Mouse (Mus musculus) limb, embryonic 14.5 days (tissue): Measurements from ENCODE around the gene Abcb6. TPM values are rescaled to one million over a fixed set of nuclear protein-coding genes. Genes with fewer than 3 reads are reported as not detected.

Source experiments
- ATAC-seq: fragments of 200-750 bp; cut with Nextera tagmentation; 2 replicates; pipeline ENCODE4 v1.8.0; 2017; ENCODE audit warnings: low read depth, moderate number of reproducible peaks, moderate TSS enrichment; ENCODE audit not compliant: low FRiP score
- DNase-seq: peaks from one replicate; pipeline ENCODE4 v3.0.0-alpha.2; 2015; ENCODE audit warnings: low spot score
- H3K27ac ChIP-seq: fragments of 300-500 bp; sonication (generic); replicated peaks from 2 replicates; pipeline ENCODE4 v1.5.1; 2014; ENCODE audit warnings: low read depth, mild to moderate bottlenecking, low read length, moderate library complexity, mixed read lengths
- H3K27me3 ChIP-seq: fragments of 300-500 bp; sonication (generic); 2 replicates; pipeline ENCODE4 v1.6.1; 2014; ENCODE audit warnings: low read length, mixed read lengths; ENCODE audit not compliant: control insufficient read depth, insufficient read depth
- H3K36me3 ChIP-seq: fragments of 300-500 bp; sonication (generic); 2 replicates; pipeline ENCODE4 v1.6.1; 2014; ENCODE audit warnings: mild to moderate bottlenecking, low read length, moderate library complexity, mixed read lengths; ENCODE audit not compliant: control insufficient read depth, insufficient read depth
- H3K4me1 ChIP-seq: fragments of 300-500 bp; sonication (generic); 2 replicates; pipeline ENCODE4 v1.6.1; 2014; ENCODE audit warnings: antibody characterized with exemption, low read length, mixed read lengths; ENCODE audit not compliant: control insufficient read depth, insufficient read depth
- H3K4me2 ChIP-seq: fragments of 300-500 bp; sonication (generic); replicated peaks from 2 replicates; pipeline ENCODE4 v1.6.1; 2014; ENCODE audit warnings: low read depth, mild to moderate bottlenecking, low read length, moderate library complexity; ENCODE audit not compliant: severe bottlenecking
- H3K4me3 ChIP-seq: fragments of 300-500 bp; sonication (generic); replicated peaks from 2 replicates; pipeline ENCODE4 v1.5.1; 2014; ENCODE audit warnings: low read length
- H3K9ac ChIP-seq: fragments of 300-500 bp; sonication (generic); 2 replicates; pipeline ENCODE4 v1.6.1; 2014; ENCODE audit warnings: mild to moderate bottlenecking, low read depth, low read length, moderate library complexity; ENCODE audit not compliant: severe bottlenecking
- H3K9me3 ChIP-seq: fragments of 300-500 bp; sonication (generic); 2 replicates; pipeline ENCODE4 v1.6.1; 2016; ENCODE audit warnings: low read length; ENCODE audit not compliant: control insufficient read depth
- POLR2A ChIP-seq: fragments of 200-500 bp; IDR thresholded peaks from 2 replicates; pipeline ENCODE4 v1.8.0; 2012; ENCODE audit warnings: inconsistent platforms, mild to moderate bottlenecking, moderate library complexity, borderline replicate concordance; ENCODE audit not compliant: insufficient read depth, insufficient read length; ENCODE audit errors: extremely low read depth
- WGBS: fragments of 180-500 bp; shearing (Covaris S2); extraction: QIAGEN DNeasy Blood & Tissue Kit; methylation state at CpG from one replicate; pipeline ENCODE4 v1.1.7; 2014; 5-methylcytosine and 5-hydroxymethylcytosine counted together
- polyA plus RNA-seq, 2 experiments: library from polyadenylated mRNA; depleted of rRNA in 1 of 2; stranded (reverse) in 1 of 2; unstranded in 1 of 2; fragments of >200 nt; fragmentation: Nextera tagmentation in 1 of 2; extraction: Ambion mirVana in 1 of 2; gene quantifications; 2 replicates each; pipeline versions ENCODE4 v1.2.1 to v1.2.3; 2012 to 2014

Abcb6 gene
- polyA plus RNA-seq, 2 experiments, result 27.3 to 29.7 TPM

GRCm38 (mm10) chr1:75214442-75214841 is 34.2 kb upstream of the Abcb6 start:
- 94% methylated on average over 2 of the region's 2 CpGs for WGBS
- ATAC-seq, result no peak

GRCm38 (mm10) chr1:75213096-75213495 is 32.9 kb upstream of the Abcb6 start:
- peaks cover 37% of the 10 kb centered on the region for H3K36me3 ChIP-seq
- DNase-seq (no peak), ATAC-seq (no peak)
- no peak overlapping the region for H3K4me2 ChIP-seq
- H3K27me3 ChIP-seq, result 0 out of 2 replicates have a peak, but pooled peaks cover 6% of the 10 kb centered on the region
- H3K4me3 ChIP-seq, result no peak overlapping the region
- H3K9ac ChIP-seq, result no peak overlapping the region
- no peaks in the 10 kb centered on the region for H3K9me3 ChIP-seq
- no peak overlapping the region for H3K27ac ChIP-seq
- H3K4me1 ChIP-seq, result peaks cover 26% of the 10 kb centered on the region
- 90% methylated on average over 7 of the region's 7 CpGs for WGBS
- TF ChIP-seq POLR2A, result no peak

More at GRCm38 (mm10) chr1:75214442-75214841, 34.2 kb upstream of the Abcb6 start:
- Histone ChIP-seq H3K4me2 (no peak overlapping the region), H3K27ac (no peak overlapping the region), H3K9me3 (no peaks in the 10 kb centered on the region), H3K4me3 (no peak overlapping the region), H3K9ac (no peak overlapping the region), H3K4me1 (peaks cover 29% of the 10 kb centered on the region), H3K27me3 (peaks cover 18% of the 10 kb centered on the region; the same call in 1 of the 2 replicates), H3K36me3 (peaks cover 37% of the 10 kb centered on the region)
- no peak for DNase-seq
- TF ChIP-seq POLR2A, result no peak

GRCm38 (mm10) chr1:75212542-75212941 is 32.4 kb upstream of the Abcb6 start:
- Histone ChIP-seq H3K4me3 (no peak overlapping the region), H3K9me3 (no peaks in the 10 kb centered on the region), H3K27ac (no peak overlapping the region), H3K36me3 (peaks cover 37% of the 10 kb centered on the region), H3K9ac (no peak overlapping the region), H3K4me2 (no peak overlapping the region), H3K27me3 (0 out of 2 replicates have a peak, but pooled peaks cover under 1% of the 10 kb centered on the region), H3K4me1 (peaks cover 25% of the 10 kb centered on the region)
- no peak for TF ChIP-seq POLR2A
- no peak for DNase-seq
- WGBS, result 89% methylated on average over 4 of the region's 4 CpGs
- ATAC-seq, result no peak

- no peak for TF ChIP-seq POLR2A
- H3K36me3 ChIP-seq, result peaks cover 37% of the 10 kb centered on the region
- no peaks in the 10 kb centered on the region for H3K27me3 ChIP-seq
- H3K9ac ChIP-seq, result peak overlapping the region; percentile 82
- peak overlapping the region; percentile 82 for H3K4me3 ChIP-seq
- H3K4me1 ChIP-seq, result peaks cover 25% of the 10 kb centered on the region
- no peak for ATAC-seq
- no peaks in the 10 kb centered on the region for H3K9me3 ChIP-seq
- 0 out of 2 replicates have a peak overlapping the region, but pooled peaks have one; percentile 15 for H3K27ac ChIP-seq
- 14% methylated on average over 17 of the region's 17 CpGs for WGBS
- peak overlapping the region; percentile 91 for H3K4me2 ChIP-seq
- no peak for DNase-seq
These were observed 31.0 kb upstream of the Abcb6 start for GRCm38 (mm10) chr1:75211141-75211708.

- Histone ChIP-seq H3K36me3 (peaks cover 31% of the 10 kb centered on the region), H3K9ac (peak within 1 kb of the TSS; percentile 82), H3K9me3 (no peaks in the 10 kb centered on the region), H3K27me3 (no peaks in the 10 kb centered on the region), H3K4me3 (peak within 1 kb of the TSS; percentile 82), H3K27ac (peak within 1 kb of the TSS; percentile 15; the same call in 1 of the 2 replicates), H3K4me2 (peak within 1 kb of the TSS; percentile 91), H3K4me1 (peaks cover 25% of the 10 kb centered on the region)
- peak; percentile 86; the same call in 1 of the 2 replicates for TF ChIP-seq POLR2A
- ATAC-seq (peak; percentile 94), DNase-seq (peak; percentile 95)
- 5% methylated on average over 42 of the region's 42 CpGs for WGBS
These were observed 30.2 kb upstream of the Abcb6 start, which contains the start of the genes Glb1l and Stk16 for GRCm38 (mm10) chr1:75210136-75211087. Gene Glb1l (minus strand): TSS chr1:75210813. Gene Stk16 (plus strand): TSS chr1:75210838.
